Mouse (Mus musculus): ENCODE measurements around the gene Gbp9. TPM values are rescaled to one million over a fixed set of nuclear protein-coding genes. Genes with fewer than 3 reads are reported as not detected.
A peak's percentile ranks its signal among the peaks of the same experiment; 100 is the strongest.
"Not testable (repeated sequence)": the region's sequence is repeated elsewhere in the genome, so short reads cannot be mapped to it uniquely, and the experiment has no call there.

The Gbp9 gene
- 1 to 10 TPM; 1.7 to 3.8 TPM for total RNA-seq (2021)
- long read RNA-seq, experiment 1, full-length matches to known transcripts = 2 of 5 reads
- long read RNA-seq, experiment 1, partial matches to known transcripts = 0 of 5 reads
- long read RNA-seq, experiment 1, other reads (novel, unspliced or antisense) = 3 of 5 reads
- long read RNA-seq, experiment 2 = 0 reads

GRCm38 (mm10) chr5:105139409-105140088, at the start of gene Gbp9, which contains the start of the genes Gbp8 and Gbp4:
Gene Gbp9, minus strand, starts transcription at chr5:105139539.
Gene Gbp8, minus strand, starts transcription at chr5:105139540.
Gene Gbp4, minus strand, starts transcription at chr5:105139586.
- DNase-seq (ENCODE audit: low spot score) = not testable (repeated sequence)

- DNase-seq (ENCODE audit: low spot score) = no peak
Observed at GRCm38 (mm10) chr5:105181446-105181845, 42.1 kb upstream of the Gbp9 start.

- DNase-seq (ENCODE audit: low spot score) = no peak
Observed at GRCm38 (mm10) chr5:105156582-105156981, 17.2 kb upstream of the Gbp9 start.

GRCm38 (mm10) chr5:105154049-105154448, 14.7 kb upstream of the Gbp9 start:
- DNase-seq (ENCODE audit: low spot score) = no peak

- DNase-seq (ENCODE audit: low spot score) = not testable (repeated sequence)
Observed at GRCm38 (mm10) chr5:105148062-105148461, 8.7 kb upstream of the Gbp9 start.

GRCm38 (mm10) chr5:105146447-105146846, 7.1 kb upstream of the Gbp9 start:
- DNase-seq (ENCODE audit: low spot score) = no peak

- not testable (repeated sequence) for DNase-seq (ENCODE audit: low spot score)
Observed at GRCm38 (mm10) chr5:105145731-105146130, 6.4 kb upstream of the Gbp9 start.

GRCm38 (mm10) chr5:105140089-105140810, 911 bp upstream of the Gbp9 start:
- not testable (repeated sequence) for DNase-seq (ENCODE audit: low spot score)

- no peak for DNase-seq (ENCODE audit: low spot score)
Observed at GRCm38 (mm10) chr5:105138906-105139305, 433 bp downstream of the Gbp9 start.

- DNase-seq (ENCODE audit: low spot score) = not testable (repeated sequence)
Observed at GRCm38 (mm10) chr5:105136706-105137304, 2.5 kb downstream of the Gbp9 start.

- DNase-seq (ENCODE audit: low spot score) = not testable (repeated sequence)
Observed at GRCm38 (mm10) chr5:105121731-105122130, 17.6 kb downstream of the Gbp9 start.

- DNase-seq (ENCODE audit: low spot score) = no peak
Observed at GRCm38 (mm10) chr5:105115740-105116139, 23.6 kb downstream of the Gbp9 start.

- no peak for DNase-seq (ENCODE audit: low spot score)
Observed at GRCm38 (mm10) chr5:105114696-105115095, 24.6 kb downstream of the Gbp9 start.

GRCm38 (mm10) chr5:105113656-105114055, 25.7 kb downstream of the Gbp9 start:
- DNase-seq (ENCODE audit: low spot score) = no peak

- peak; percentile 39 for DNase-seq (ENCODE audit: low spot score)
Observed at GRCm38 (mm10) chr5:105110271-105110852, 29.0 kb downstream of the Gbp9 start.

GRCm38 (mm10) chr5:105109775-105110174, 29.6 kb downstream of the Gbp9 start:
- DNase-seq (ENCODE audit: low spot score) = not testable (repeated sequence)

GRCm38 (mm10) chr5:105105689-105106088, 33.6 kb downstream of the Gbp9 start:
- DNase-seq (ENCODE audit: low spot score) = not testable (repeated sequence)

- DNase-seq (ENCODE audit: low spot score) = no peak
Observed at GRCm38 (mm10) chr5:105081900-105082299, 57.4 kb downstream of the Gbp9 start.

GRCm38 (mm10) chr5:105068356-105068755, 71.0 kb downstream of the Gbp9 start:
- not testable (repeated sequence) for DNase-seq (ENCODE audit: low spot score)

- not testable (repeated sequence) for DNase-seq (ENCODE audit: low spot score)
Observed at GRCm38 (mm10) chr5:105064443-105064842, 74.9 kb downstream of the Gbp9 start.

- no peak for DNase-seq (ENCODE audit: low spot score)
Observed at GRCm38 (mm10) chr5:105063321-105063720, 76.0 kb downstream of the Gbp9 start.

All from gastrocnemius, adult 18-20 months (tissue).